8 mouse cellular contexts compared by ENCODE assay signal in the genomic region with DNA sequence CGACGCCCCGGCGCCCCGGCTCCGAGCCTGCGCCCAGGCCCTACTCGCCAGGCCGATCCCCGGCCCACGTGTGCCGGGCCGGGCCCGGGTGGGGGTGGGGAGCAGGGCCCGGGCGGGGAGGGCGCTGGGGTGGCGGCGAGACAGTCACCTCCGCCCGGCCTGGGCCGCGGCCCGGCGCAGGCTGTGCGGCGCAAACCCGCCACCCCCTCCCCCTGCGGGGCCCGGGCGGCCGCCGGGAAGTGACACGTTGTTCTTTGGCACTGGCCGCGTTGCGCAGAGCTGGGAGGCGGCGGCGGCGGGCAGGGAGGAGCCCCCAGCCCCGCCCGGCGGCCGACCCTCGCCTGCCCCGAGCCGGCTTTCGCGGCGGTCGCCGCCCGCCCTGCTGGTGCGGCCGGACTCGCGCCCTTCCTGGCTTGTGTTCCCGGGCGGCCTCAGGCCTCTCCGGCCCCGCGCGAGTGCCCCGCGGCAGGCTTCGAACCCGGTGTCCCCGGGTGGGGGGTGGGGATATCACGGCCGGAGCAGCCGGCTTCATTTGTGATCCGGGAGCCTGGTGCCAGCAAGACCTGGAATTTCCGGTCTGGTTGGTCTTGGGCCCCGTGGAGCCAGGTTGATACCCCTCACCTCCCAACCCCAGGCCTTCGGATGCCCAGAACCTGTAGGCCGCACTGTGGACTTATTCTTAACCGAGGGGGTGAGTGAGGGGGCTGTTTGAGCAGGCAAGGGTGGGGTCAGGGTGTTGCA. TPM values are rescaled to one million over a fixed set of nuclear protein-coding genes. Genes with fewer than 3 reads are reported as not detected.
DNase-seq lines count a peak whose midpoint lies in the region; ATAC-seq and TF ChIP-seq lines count a peak whose summit lies in the region.

No protein-coding gene starts in this region.

- no peaks in the 10 kb centered on the region for H3K9me3 ChIP-seq in E14TG2a.4 (ENCODE audit: low read length)
- H3K9me3 ChIP-seq in heart, embryonic 16.5 days (replicated peaks; ENCODE audit: control insufficient read depth, low read length), result no peaks in the 10 kb centered on the region
- H3K9me3 ChIP-seq in kidney, postnatal 0 days (replicated peaks; ENCODE audit: low read length), result no peaks in the 10 kb centered on the region

- H3K27me3 ChIP-seq in E14TG2a.4 (ENCODE audit: insufficient read depth, low read length), result no peaks in the 10 kb centered on the region
- no peaks in the 10 kb centered on the region for H3K27me3 ChIP-seq in heart, embryonic 16.5 days (ENCODE audit: control insufficient read depth, insufficient read depth, low read length)
- H3K27me3 ChIP-seq in kidney, postnatal 0 days (ENCODE audit: insufficient read depth, low read length), result no peaks in the 10 kb centered on the region

- peak overlapping the region; percentile 97 for H3K9ac ChIP-seq in heart, embryonic 16.5 days (ENCODE audit: low read length)
- peak overlapping the region; percentile 97 for H3K9ac ChIP-seq in kidney, postnatal 0 days (ENCODE audit: low read depth, low read length)

- H3K4me1 ChIP-seq in E14TG2a.4 (replicated peaks; ENCODE audit: low read depth, low read length), result peaks cover 57% of the 10 kb centered on the region
- peaks cover 25% of the 10 kb centered on the region for H3K4me1 ChIP-seq in heart, embryonic 16.5 days (ENCODE audit: control insufficient read depth, insufficient read depth, low read length)
- peaks cover 7% of the 10 kb centered on the region; the same call in 1 of the 2 replicates for H3K4me1 ChIP-seq in kidney, postnatal 0 days (replicated peaks; ENCODE audit: insufficient read depth, low read length)

- peak overlapping the region; percentile 96 for H3K27ac ChIP-seq in heart, embryonic 16.5 days (ENCODE audit: low read length)
- H3K27ac ChIP-seq in kidney, postnatal 0 days, result peak overlapping the region; percentile 97

- TF ChIP-seq CTCF in E14TG2a.4 (conservative IDR thresholded peaks at IDR 0.05; ENCODE audit: low read length), result no peak
- TF ChIP-seq CTCF in kidney, postnatal 0 days (IDR thresholded peaks at IDR 0.05; ENCODE audit: low read depth), result no peak

- H3K4me3 ChIP-seq in E14TG2a.4 (replicated peaks; ENCODE audit: low read length), result peak overlapping the region; percentile 95
- H3K4me3 ChIP-seq in heart, embryonic 16.5 days (ENCODE audit: low read length), result peak overlapping the region; percentile 93
- H3K4me3 ChIP-seq in kidney, postnatal 0 days (replicated peaks; ENCODE audit: low read depth, low read length), result peak overlapping the region; percentile 95

- peaks cover 43% of the 10 kb centered on the region for H3K36me3 ChIP-seq in E14TG2a.4 (ENCODE audit: insufficient read depth, low read length)
- H3K36me3 ChIP-seq in heart, embryonic 16.5 days (ENCODE audit: control insufficient read depth, insufficient read depth), result peaks cover 26% of the 10 kb centered on the region
- H3K36me3 ChIP-seq in kidney, postnatal 0 days (ENCODE audit: insufficient read depth, low read length), result peaks cover 34% of the 10 kb centered on the region

- peak; percentile 19 for ATAC-seq in erythroblast, adult 5-6 weeks (replicated peaks; ENCODE audit: low FRiP score, poor library complexity, severe bottlenecking)
- peak; percentile 76 for ATAC-seq in heart, embryonic 16.5 days (replicated peaks; ENCODE audit: extremely low read depth, insufficient read depth, low FRiP score)
- peak; percentile 82 for ATAC-seq in kidney, postnatal 0 days (replicated peaks; ENCODE audit: low FRiP score, low read depth)

- WGBS in heart, embryonic 16.5 days, result under 1% methylated on average over 58 of the region's 78 CpGs
- under 1% methylated on average over 55 of the region's 78 CpGs for WGBS in kidney, postnatal 0 days

- DNase-seq in adrenal gland, postnatal 14 days, result peak; percentile 87
- DNase-seq in kidney, postnatal 0 days (ENCODE audit: low spot score), result peak; percentile 55
- peak; percentile 81 for DNase-seq in lung, postnatal 10 days
- peak; percentile 52 for DNase-seq in right cerebral cortex, postnatal 4 days
- DNase-seq in c-Kit-positive CD71-positive TER-119-positive erythroid progenitor cells, embryonic 14.5 days (ENCODE audit: low spot score), result no peak

- peak overlapping the region; percentile 98 for H3K4me2 ChIP-seq in heart, embryonic 16.5 days (ENCODE audit: low read depth, low read length)
- H3K4me2 ChIP-seq in kidney, postnatal 0 days (ENCODE audit: low read length), result peak overlapping the region; percentile 67

RNA-seq across cellular contexts. Expression of a gene that starts 5.0 kb away (rescaled TPM):
- 379 and 389 TPM in 2 replicates for total RNA-seq in adrenal gland, postnatal 14 days (2021)
- total RNA-seq in erythroblast, adult 5-6 weeks (2015; ENCODE audit: low replicate concordance), result 60.1 and 64.6 TPM in 2 replicates
- 71.0 and 76.1 TPM in 2 replicates for total RNA-seq in erythroblast, adult 5-6 weeks (2017; ENCODE audit: low replicate concordance)
- polyA plus RNA-seq in heart, embryonic 16.5 days (2015; fragmentation: Nextera tagmentation; extraction: Ambion mirVana), result 113 and 120 TPM in 2 replicates
- polyA plus RNA-seq in kidney, postnatal 0 days (2015; fragmentation: Nextera tagmentation; extraction: Ambion mirVana), result 115 and 119 TPM in 2 replicates

RNA-seq across cellular contexts. Expression of a gene that starts 19.9 kb away (rescaled TPM):
- total RNA-seq in adrenal gland, postnatal 14 days (2021), result 12.5 and 12.6 TPM in 2 replicates
- total RNA-seq in erythroblast, adult 5-6 weeks (2015; ENCODE audit: low replicate concordance), result not detected in 2 replicates
- total RNA-seq in erythroblast, adult 5-6 weeks (2017; ENCODE audit: low replicate concordance), result 0.26 and 0.70 TPM in 2 replicates
- polyA plus RNA-seq in heart, embryonic 16.5 days (2015; fragmentation: Nextera tagmentation; extraction: Ambion mirVana), result 7.5 and 9.2 TPM in 2 replicates
- 6.4 and 6.9 TPM in 2 replicates for polyA plus RNA-seq in kidney, postnatal 0 days (2015; fragmentation: Nextera tagmentation; extraction: Ambion mirVana)

RNA-seq across cellular contexts. Expression of a gene that starts 21.7 kb away (rescaled TPM):
- 220 and 224 TPM in 2 replicates for total RNA-seq in adrenal gland, postnatal 14 days (2021)
- total RNA-seq in erythroblast, adult 5-6 weeks (2015; ENCODE audit: low replicate concordance), result 27.9 and 60.4 TPM in 2 replicates
- 82.0 and 97.2 TPM in 2 replicates for total RNA-seq in erythroblast, adult 5-6 weeks (2017; ENCODE audit: low replicate concordance)
- 245 and 248 TPM in 2 replicates for polyA plus RNA-seq in heart, embryonic 16.5 days (2015; fragmentation: Nextera tagmentation; extraction: Ambion mirVana)
- polyA plus RNA-seq in kidney, postnatal 0 days (2015; fragmentation: Nextera tagmentation; extraction: Ambion mirVana), result 212 and 246 TPM in 2 replicates

RNA-seq across cellular contexts. Expression of a gene that starts 43.5 kb away (rescaled TPM):
- 12.1 and 13.2 TPM in 2 replicates for total RNA-seq in adrenal gland, postnatal 14 days (2021)
- not detected in 2 replicates for total RNA-seq in erythroblast, adult 5-6 weeks (2015; ENCODE audit: low replicate concordance)
- not detected in 2 replicates for total RNA-seq in erythroblast, adult 5-6 weeks (2017; ENCODE audit: low replicate concordance)
- 0.87 and 1.2 TPM in 2 replicates for polyA plus RNA-seq in heart, embryonic 16.5 days (2015; fragmentation: Nextera tagmentation; extraction: Ambion mirVana)
- polyA plus RNA-seq in kidney, postnatal 0 days (2015; fragmentation: Nextera tagmentation; extraction: Ambion mirVana), result 1.2 and 1.6 TPM in 2 replicates

RNA-seq across cellular contexts. Expression of a gene that starts 44.3 kb away (rescaled TPM):
- total RNA-seq in adrenal gland, postnatal 14 days (2021), result 33.1 and 34.3 TPM in 2 replicates
- 7.9 and 15.9 TPM in 2 replicates for total RNA-seq in erythroblast, adult 5-6 weeks (2015; ENCODE audit: low replicate concordance)
- total RNA-seq in erythroblast, adult 5-6 weeks (2017; ENCODE audit: low replicate concordance), result 4.0 and 4.3 TPM in 2 replicates
- 49.0 and 51.8 TPM in 2 replicates for polyA plus RNA-seq in heart, embryonic 16.5 days (2015; fragmentation: Nextera tagmentation; extraction: Ambion mirVana)
- polyA plus RNA-seq in kidney, postnatal 0 days (2015; fragmentation: Nextera tagmentation; extraction: Ambion mirVana), result 98.6 and 105 TPM in 2 replicates

Comparison
In these comparisons a context has a peak if more than half of its experiments do, and no peak if none do; other contexts are left out.
1. ATAC-seq: peak in every context shown above with its lines; median percentile 82 in kidney, postnatal 0 days; 76 in heart, embryonic 16.5 days; 19 in erythroblast, adult 5-6 weeks.